Mouse (Mus musculus) erythroblast, adult 5-6 weeks (primary cell): Measurements from ENCODE around the gene Hadhb. TPM values are rescaled to one million over a fixed set of nuclear protein-coding genes. Genes with fewer than 3 reads are reported as not detected.
A peak's percentile ranks its signal among the peaks of the same experiment; 100 is the strongest.

Experiments
- ATAC-seq: replicated peaks from 2 replicates; pipeline ENCODE4 v1.8.0; 2016; ENCODE audit warnings: moderate number of reproducible peaks, mild to moderate bottlenecking, moderate TSS enrichment, inconsistent platforms; ENCODE audit not compliant: poor library complexity, low FRiP score, severe bottlenecking
- total RNA-seq, 2 experiments: library from RNA; stranded (forward) in 1 of 2; stranded (reverse) in 1 of 2; fragments of 150-400 nt in 1 of 2; fragments of 200-764, 138-1000 nt in 1 of 2; gene quantifications; 2 replicates each; pipeline versions ENCODE4 v1.2.3 to v1.2.4; 2015 to 2017; ENCODE audit warnings: low replicate concordance in 2 of 2

The Hadhb gene
- total RNA-seq, 2 experiments from 2014 or later: 30.8 to 36.1 TPM

GRCm38 (mm10) chr5:30126756-30127155, 28.3 kb upstream of the Hadhb start:
- no peak for ATAC-seq

- ATAC-seq: no peak
Observed at GRCm38 (mm10) chr5:30127921-30128597, 27.0 kb upstream of the Hadhb start.

GRCm38 (mm10) chr5:30128680-30129079, 26.4 kb upstream of the Hadhb start:
- ATAC-seq: no peak

- no peak for ATAC-seq
Observed at GRCm38 (mm10) chr5:30131246-30131645, 23.8 kb upstream of the Hadhb start.

GRCm38 (mm10) chr5:30132173-30132572, 22.9 kb upstream of the Hadhb start:
- ATAC-seq: no peak

GRCm38 (mm10) chr5:30135711-30136231, 19.3 kb upstream of the Hadhb start:
- no peak for ATAC-seq

- ATAC-seq: no peak
Observed at GRCm38 (mm10) chr5:30137271-30137670, 17.8 kb upstream of the Hadhb start.

- no peak for ATAC-seq
Observed at GRCm38 (mm10) chr5:30138193-30138592, 16.9 kb upstream of the Hadhb start.

GRCm38 (mm10) chr5:30146526-30146925, 8.5 kb upstream of the Hadhb start:
- no peak for ATAC-seq

GRCm38 (mm10) chr5:30148133-30148920, 6.7 kb upstream of the Hadhb start:
- no peak for ATAC-seq

- no peak for ATAC-seq
Observed at GRCm38 (mm10) chr5:30152007-30152406, 3.0 kb upstream of the Hadhb start.

GRCm38 (mm10) chr5:30152413-30152812, 2.6 kb upstream of the Hadhb start:
- ATAC-seq: no peak

- no peak for ATAC-seq
Observed at GRCm38 (mm10) chr5:30153222-30153621, 1.8 kb upstream of the Hadhb start.

GRCm38 (mm10) chr5:30154013-30154412, 1.0 kb upstream of the Hadhb start:
- ATAC-seq: no peak

GRCm38 (mm10) chr5:30155395-30155792, 346 bp downstream of the Hadhb start:
- peak; percentile 29 for ATAC-seq

GRCm38 (mm10) chr5:30155821-30156629, 977 bp downstream of the Hadhb start:
- ATAC-seq: peak; percentile 37; the same call in 1 of the 2 replicates

- ATAC-seq: no peak
Observed at GRCm38 (mm10) chr5:30159601-30160000, 4.6 kb downstream of the Hadhb start.

- ATAC-seq: no peak
Observed at GRCm38 (mm10) chr5:30161836-30162235, 6.8 kb downstream of the Hadhb start.

GRCm38 (mm10) chr5:30162339-30162738, 7.3 kb downstream of the Hadhb start:
- ATAC-seq: no peak

GRCm38 (mm10) chr5:30165234-30165946, 10.3 kb downstream of the Hadhb start:
- ATAC-seq: no peak
